Mouse (Mus musculus) gonadal fat pad, adult 2 months (tissue): ENCODE measurements around the gene Ptprm. TPM values are rescaled to one million over a fixed set of nuclear protein-coding genes. Genes with fewer than 3 reads are reported as not detected.

Experiments
- DNase-seq: peaks from one replicate; pipeline ENCODE4 v3.0.0-alpha.2; 2012; ENCODE audit warnings: low read depth
- polyA plus RNA-seq: library from polyadenylated mRNA; depleted of rRNA; stranded (reverse); fragments of >200 nt; gene quantifications from 2 replicates; pipeline ENCODE4 v1.2.3, GENCODE M21; 2012

Ptprm gene
- polyA plus RNA-seq, 1 experiment: 16.9 TPM

DNA sequence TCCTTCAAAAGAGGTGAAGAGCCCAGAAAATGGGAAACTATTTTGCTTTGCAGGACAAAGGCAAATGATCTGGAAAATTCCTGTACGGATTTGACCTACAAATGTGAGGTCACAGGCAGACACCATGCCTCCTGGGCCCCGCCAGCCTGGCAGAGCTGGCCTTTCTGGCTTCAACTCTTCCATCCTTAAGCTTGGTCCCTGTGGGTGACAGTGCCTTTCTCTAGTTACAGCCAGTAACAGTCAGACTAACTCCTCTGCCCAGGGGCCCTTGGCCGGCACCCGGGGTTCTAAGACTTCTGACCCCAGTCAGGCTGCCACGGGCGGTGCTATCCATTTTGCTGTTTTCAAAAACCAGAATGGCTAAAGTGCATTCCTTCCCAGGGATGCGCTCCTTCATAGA lies 217.4 kb downstream of the Ptprm start:
- DNase-seq: no peak

DNA sequence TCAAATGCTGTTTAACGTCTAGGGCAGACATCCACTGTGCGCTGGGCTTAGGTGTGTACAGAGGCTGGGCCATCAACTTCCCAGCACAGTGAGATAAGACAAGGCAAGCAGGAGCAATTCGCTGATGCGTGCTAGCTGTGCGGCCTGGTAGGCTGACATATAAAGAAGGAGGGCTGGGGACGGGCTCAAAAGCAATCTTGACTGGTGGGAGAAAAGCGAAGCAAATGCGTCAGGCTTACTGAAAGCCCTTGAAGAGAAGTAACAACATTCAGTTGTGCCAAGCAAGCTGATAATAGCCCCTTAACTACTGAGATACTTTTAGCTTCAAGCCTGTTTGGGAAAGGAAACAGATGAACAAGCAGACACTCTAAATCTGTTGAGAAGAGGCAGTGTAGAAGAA lies 217.8 kb downstream of the Ptprm start:
- DNase-seq: no peak

DNA sequence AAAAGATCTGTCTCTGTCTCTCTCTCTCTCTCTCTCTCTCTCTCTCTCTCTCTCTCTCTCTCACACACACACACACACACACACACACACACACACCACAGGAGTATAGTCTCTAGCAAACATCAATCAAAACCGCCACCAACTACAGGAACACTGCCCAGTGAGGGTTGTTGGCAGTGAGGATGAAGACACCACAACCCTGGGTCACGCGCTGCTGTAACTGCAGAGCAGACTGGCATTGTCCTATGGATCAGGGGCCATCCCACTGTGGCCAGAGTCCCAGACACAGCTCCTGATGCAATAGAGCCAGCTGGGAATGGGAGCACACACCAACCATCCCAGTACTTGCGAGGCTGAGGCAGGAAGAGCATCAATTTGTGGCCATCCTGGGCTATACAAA lies 220.0 kb downstream of the Ptprm start:
- no peak for DNase-seq

DNA sequence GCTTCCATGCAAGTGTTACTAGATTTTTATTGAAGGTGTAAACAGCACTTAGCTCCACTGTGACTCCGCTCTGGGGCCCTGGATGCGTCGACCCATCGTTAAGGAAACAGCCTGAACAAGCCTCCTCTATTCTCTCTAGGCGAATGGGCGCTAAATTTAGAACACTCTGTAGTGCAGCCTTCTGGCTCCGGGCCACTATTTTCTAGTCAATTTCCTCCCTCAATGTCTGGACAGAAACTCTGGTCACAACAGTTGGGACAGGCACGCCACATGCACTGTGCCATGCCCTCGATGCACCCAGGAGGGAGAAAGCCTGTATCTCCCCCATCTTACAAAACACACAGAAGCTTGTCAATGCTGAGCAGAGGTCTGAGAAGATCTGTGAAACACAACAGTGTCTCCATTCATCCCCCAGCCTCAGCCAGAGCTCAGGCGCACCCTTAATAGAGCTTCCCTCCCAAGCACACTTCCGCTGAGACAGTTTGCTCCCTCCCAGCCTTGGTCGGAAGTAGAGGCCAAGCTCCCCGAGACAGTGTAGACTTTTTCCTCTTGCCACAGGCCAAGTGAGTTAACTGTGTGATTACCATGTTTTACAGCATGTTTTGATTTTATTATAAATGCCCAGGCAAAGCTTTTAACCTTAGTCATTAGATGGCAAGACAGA lies 220.7 kb downstream of the Ptprm start:
- DNase-seq: no peak

DNA sequence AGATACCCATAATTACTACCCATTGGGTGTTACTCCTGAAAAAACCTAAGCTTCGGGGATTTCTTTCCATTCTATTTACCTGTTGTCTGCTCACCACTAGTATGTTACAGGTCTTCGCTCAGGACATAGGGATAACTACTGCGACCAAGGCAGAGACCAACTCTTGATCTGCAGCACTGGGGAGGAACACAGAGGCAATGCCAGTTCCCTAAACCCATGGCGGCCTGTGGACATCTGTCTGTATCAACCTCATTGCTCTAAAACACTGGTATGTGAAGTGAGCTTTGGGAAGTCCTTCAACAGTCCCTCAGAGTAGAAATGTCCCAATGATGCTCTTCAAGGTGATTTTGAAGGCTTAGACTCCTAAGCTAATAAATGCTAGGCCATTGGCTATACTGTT lies 221.2 kb downstream of the Ptprm start:
- DNase-seq: no peak

DNA sequence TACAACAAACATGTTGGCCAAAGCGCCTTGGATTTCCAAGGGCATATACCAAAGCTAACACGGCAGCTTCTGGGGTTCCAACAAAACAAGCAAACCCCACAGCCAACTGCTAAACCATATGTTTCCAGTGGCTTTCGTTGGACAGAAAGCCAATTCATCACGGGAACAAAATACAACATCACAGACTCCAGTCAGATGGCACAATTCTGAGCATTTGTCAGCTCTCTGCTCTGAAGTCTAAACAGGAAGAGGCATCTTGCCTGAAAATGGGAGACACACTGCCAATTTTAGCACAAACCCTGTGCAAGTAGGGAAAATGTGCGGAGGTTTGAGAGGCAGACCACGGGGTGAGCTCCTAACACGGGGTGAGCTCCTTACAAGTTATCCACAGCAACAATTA lies 226.7 kb downstream of the Ptprm start:
- DNase-seq: no peak

DNA sequence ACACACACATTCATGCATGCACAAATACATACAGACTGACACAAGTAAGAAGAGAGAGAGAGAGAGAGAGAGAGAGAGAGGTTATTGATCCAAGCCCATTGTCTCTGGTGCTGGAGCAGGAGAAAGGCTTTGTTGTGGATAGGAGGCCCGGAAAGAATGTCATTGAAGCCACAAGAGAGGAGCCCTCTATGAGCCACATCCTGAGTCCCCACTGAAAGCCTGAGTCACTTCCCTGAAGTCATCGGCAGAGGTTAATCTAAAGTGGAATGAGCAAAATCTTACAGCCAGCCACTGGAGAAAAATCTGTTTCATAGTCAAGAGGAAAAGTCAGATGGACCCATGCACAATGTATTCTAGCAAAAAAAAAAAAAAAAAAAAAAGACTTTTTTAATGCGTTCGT lies 228.7 kb downstream of the Ptprm start:
- DNase-seq: no peak

DNA sequence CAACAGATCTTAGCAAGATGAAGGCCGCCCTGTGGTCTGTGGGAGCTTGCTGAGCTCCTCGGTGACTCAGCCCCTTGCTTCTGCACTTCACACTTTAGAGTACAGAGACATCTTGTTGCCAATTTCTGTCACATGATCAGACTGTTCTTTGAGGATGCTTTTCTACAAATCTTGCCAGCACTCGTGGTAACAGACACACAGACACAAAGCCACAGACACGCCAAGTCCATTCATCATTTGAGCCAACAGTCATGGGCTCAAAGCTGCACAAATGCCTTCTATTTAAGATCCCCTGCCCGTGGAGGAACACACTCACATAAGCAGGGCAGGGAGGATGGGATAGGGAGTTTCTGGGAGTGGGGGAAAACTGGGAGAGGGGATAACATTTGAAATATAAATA lies 230.0 kb downstream of the Ptprm start:
- no peak for DNase-seq

DNA sequence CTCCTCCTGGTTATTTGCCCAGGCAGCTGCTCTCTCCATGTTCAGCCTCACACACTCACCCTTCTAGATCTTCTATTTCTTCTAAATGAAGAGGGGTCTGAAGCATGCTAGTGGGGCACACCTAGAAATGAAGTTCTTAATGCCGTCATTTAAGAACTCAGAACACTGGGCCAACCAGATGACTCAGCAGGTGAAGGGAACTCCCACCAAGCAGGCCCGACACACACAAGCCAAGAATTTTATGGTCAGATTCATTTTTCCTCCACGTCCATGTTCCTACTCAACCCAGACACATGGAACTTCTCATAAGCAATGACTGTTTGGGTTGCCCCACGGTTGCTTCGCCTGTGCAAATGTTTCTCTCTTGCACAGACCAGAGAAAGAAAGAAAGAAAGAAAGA lies 230.5 kb downstream of the Ptprm start:
- no peak for DNase-seq

DNA sequence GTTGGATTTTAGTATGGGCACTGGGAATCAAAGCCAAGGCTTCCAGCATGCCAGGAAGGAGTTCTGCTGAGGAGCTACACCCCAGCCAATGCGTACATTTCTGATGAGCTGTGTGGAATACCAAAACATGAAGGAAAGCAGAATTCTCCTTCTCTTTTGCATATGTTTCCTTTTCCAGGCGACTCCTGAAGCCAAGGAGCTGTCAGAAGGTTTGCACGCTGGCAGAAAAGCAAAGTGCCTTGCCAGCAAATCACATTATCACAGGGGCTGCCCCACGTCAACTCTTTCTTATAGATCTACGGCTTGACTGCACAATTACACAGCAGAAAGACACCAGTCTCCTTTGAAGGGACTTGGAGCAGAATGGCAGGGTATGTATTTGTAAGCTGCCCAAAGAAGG lies 233.4 kb downstream of the Ptprm start:
- no peak for DNase-seq

DNA sequence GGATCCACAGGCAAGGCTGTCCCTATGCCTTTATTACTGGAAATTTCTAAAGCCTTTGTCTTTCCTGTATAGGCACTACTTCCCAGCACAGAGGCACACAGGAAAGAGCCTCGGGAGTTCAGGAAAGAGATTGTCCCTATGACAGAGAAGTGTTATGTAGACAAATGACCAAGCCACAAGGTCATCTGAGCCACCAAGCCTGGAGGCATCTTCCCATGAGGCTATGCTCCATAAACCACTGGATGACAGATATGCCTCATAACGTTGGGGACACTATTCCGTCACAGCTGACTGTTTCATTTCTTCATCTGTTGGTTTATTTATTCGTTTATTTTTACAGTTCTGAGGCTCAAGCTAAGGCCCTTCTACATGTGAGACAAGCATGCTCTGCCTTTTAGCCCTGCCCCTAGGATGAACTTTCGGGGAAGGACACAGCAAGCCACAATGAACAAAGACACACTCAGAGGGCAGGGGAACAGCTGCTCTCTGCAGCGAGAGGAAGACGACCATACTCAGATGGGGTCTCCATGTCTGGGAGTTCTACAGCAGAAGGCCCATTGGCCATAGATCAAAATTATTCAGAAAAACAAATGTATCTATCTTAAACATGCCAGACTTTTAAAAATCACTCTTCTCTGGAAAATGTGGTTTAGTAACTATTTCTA lies 235.4 kb downstream of the Ptprm start:
- DNase-seq: no peak

DNA sequence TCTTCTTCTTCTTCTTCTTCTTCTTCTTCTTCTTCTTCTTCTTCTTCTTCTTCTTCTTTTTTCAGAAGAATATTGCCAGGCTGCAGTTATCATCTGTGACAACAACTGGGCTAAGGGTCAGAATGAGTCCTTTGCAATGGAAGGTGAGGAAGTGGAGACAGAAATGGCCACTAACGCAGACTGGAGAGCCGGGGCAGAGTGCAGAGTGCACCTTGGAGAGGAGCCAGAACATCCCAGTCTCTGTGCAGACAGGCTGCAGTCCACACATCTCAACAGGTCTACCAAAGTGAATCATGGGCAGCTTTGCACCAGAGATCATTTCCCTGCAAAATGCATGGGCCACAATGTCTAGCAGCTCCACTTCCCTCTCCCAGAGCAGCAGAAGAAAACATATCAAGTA lies 239.4 kb downstream of the Ptprm start:
- DNase-seq: no peak

DNA sequence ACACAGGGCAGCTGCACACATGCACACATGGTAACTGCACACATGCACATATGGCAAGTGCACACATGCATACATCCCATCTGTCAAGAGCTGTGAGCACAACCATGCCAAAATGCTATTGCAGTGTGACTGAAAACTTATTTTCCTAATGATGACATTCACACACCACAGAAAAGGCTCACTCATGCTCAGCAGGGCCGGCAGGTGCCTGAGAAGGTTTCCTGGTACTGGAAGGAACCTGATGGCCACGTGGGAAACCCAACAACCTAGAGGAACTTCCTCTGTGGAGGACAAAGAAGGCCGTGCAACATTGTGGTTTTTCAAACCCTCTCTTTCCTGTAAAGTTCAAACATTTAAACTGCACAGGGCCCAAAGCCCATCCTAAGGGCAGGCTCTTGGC lies 241.6 kb downstream of the Ptprm start:
- no peak for DNase-seq

DNA sequence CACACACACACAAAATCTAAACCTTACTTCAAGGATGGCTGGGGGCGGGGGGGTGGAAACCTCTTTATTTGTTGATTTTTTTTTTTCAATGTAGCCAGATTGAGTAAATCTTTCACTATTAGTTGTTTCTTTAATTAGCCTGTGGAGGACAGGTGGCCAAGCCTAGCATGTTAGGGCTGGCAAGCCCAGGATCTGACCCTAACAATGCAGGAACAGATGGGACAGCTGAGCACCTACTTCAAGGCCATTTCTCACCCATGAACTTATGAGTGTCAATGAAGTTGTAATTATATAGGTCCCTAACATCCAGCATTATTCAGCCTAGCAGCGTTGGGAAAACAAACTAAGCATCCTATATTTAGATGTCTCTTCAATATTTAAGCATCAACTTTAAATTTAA lies 248.1 kb downstream of the Ptprm start:
- no peak for DNase-seq

DNA sequence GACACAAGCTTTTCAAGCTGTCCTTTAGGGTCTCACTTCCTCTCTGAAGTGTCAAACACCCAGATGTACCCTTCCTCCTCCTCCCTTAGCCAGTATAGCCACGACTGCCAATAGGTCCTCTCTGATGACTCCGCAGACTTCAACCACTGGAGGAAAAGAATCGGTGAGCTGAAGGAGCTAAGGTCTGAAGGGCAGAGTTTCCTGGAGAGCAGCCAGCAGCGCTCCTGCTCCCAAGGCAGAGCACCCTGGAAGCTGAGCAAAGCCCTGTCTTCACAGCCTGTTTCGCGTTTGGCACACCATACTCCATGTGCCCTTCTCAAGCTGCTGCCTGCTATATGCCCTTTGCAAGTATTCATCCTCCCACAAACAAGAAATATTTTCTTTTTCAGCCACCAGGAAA lies 252.2 kb downstream of the Ptprm start:
- no peak for DNase-seq

DNA sequence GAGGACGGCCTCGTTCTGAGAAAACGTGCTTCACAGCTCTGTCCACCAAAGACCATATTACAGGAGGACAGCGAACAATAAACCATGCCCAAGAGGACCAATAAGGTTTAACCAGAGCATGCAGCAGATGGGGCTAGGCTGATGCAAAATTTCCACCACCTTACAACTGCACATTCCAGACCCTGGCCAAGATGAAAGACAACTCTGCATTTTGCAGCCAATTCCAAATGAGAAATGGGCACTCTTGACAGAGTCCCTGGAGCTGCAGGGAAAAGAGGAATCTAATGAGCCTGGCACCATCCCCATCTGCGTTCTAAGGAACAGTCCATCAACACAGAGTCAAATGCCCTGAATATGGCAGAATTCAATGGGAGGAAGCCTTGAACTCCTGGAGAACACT lies 263.3 kb downstream of the Ptprm start:
- DNase-seq: no peak

DNA sequence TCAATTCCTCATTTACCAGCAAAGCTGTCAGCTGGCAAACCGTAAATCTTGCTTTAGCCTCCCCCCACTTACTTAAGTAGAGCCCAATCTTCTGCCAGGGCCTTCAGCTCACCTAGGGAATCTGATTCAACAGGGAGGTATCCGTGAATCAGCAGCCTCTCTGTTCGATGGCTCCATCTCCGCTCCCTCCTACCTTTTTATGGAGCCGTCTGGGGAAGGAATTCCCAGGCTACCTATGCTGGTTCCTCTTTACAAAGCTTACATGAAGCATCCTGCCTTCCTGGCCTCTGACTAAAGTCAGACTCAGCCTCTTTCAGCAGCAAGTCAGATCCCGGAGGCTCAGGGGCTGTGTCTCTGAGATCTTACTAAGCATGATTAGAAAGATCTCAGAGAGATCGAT lies 264.1 kb downstream of the Ptprm start:
- DNase-seq: no peak

DNA sequence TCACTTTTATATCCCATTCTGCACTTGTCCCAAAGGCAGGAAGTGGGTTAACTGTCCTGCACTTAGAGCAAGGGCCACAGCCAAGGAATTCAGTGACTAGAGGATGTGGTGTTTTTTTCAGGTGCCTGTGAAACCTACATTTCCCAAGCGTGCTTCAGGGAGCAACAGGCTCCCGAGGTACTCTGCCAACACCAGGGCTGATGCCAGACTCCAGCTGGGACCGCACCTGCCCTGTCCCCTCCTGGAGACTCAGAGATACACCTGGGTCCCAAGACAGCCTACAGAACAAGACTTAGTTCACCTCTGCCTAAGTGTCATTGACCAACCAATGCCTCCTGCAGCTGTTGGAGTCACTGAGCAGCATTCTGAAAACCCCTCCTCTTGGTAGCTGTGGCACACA lies 264.6 kb downstream of the Ptprm start:
- DNase-seq: no peak

DNA sequence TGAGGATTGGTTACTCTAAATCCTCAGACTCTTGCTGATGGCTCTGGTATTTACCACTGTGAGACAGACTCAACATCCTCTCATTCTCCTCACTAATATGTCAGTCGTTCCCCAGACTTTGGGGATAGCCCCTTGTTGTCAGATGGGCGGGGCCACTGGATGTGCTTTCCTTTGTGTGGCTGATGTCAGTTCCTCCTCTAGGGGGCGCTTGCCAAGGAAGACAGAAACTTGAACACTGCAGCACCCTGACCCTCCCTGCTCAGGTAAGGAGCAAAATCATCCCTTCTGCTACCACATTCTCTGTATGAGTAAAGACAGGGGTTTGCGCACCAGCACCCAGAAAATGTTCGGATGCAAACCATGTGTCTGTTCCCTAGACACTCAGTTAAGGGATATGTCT lies 266.7 kb downstream of the Ptprm start:
- DNase-seq: no peak

DNA sequence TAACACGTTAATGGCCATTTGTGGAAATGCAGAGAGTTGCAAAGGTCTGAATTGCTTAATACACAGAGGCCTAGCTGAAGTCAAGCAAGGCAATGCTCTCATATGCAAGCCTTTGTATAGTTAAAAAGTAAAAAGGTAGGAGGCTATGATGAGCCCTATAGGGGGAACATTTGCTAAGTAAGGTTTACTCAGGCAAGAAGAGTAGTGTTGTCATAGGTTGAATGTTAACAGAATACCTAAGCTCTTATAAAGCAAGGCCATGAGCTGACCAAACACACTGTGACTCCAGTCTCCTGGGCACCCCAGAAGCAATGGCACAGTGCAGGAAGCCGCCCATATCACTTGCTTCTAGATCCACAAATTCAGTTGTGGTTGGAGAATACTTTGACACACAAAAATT lies 267.4 kb downstream of the Ptprm start:
- DNase-seq: no peak

DNA sequence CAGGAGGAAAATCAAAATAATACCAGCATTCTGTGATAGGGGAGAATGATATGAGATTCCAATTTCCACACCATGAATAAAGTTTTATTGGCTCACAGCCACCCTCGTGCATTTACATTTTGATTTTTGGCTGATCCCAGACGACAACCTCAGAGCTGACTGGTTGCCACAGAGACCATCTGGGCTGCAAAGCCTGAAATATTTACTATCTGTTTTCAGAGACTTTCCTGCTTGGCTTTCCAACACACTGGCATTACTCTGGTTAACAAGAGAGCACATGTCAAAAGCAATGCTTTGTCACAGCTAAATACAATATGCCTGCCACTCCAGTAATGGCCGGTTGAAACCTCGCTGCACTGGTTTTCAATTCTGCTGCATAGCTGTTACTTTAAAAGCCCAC lies 269.8 kb downstream of the Ptprm start:
- no peak for DNase-seq

DNA sequence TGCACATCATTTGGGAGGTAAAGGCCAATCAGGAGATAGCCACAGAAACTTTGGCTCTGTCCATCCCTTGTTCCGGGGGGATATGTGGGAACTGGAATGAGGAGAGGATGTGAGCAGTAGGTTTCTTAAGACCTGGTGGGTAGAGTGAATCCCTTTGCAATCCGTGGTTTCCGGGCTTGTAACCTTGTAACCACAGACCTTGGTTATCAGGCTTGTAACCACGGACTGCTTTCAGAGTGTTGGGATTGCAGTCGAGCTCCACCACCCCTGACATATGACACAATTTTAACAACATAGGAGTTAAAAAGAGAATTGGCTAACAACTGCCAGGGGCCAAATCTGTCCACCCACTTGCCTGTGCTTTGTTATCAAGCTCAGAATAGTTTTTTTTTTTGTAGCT lies 270.2 kb downstream of the Ptprm start:
- no peak for DNase-seq

DNA sequence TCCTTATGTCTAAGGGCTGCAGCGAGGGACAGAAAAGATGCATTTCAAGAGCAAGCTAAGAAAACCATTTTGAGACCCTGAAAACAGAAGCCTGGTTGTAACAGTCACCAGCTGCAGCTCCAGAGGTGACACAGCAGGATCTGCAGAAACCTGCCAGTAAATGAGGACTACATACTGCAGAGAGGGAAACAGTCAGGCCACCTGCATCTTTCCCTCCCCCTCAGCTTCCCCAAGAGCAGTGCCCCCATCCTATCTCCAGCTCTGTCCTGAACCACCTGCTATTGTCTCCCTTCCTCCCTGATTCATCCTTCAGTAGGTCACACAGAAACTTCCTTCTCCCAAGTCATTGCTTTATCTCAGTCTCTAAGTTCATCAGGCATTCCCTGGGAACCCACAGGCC lies 274.7 kb downstream of the Ptprm start:
- no peak for DNase-seq

DNA sequence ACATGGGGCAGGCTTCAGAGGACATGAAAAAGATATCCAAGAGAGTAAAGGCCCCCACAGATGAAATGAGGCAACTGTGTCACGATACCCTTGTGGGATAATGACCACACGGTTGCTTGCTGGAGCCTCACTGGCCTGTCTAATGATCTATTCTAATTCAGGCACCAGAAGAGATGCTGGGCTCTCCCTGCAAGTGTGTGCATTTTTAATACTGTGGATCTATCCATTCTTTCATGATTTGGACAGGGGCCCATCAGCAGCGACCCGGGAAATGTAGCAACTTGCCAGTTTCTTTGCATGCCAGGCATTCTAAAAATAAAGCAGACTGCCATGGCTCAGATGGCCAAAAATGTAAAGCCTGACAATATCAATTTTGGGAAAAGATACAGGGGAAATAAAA lies 280.7 kb downstream of the Ptprm start:
- DNase-seq: no peak
